Mouse (Mus musculus) heart, embryonic 14.5 days (tissue): ENCODE measurements around the gene Cox11. TPM values are rescaled to one million over a fixed set of nuclear protein-coding genes. Genes with fewer than 3 reads are reported as not detected.
A peak's percentile ranks its signal among the peaks of the same experiment; 100 is the strongest.

Experiments used
- ATAC-seq: fragments of 200-750 bp; cut with Nextera tagmentation; 2 replicates; pipeline ENCODE4 v1.8.0; 2017; ENCODE audit warnings: low read depth, moderate TSS enrichment; ENCODE audit not compliant: insufficient number of reproducible peaks, insufficient read depth, low FRiP score
- H3K27ac ChIP-seq, 2 experiments: fragments of 200-500 bp in 1 of 2; fragments of 300-500 bp in 1 of 2; sonication (generic) in 1 of 2; replicated peaks in 1 of 2; 2 replicates each; pipeline ENCODE4 v1.5.1; 2012 to 2014; ENCODE audit warnings: low read depth in 2 of 2, low read length in 2 of 2, control low read depth in 1 of 2, mild to moderate bottlenecking in 1 of 2, mixed read lengths in 1 of 2; ENCODE audit not compliant: control insufficient read depth in 1 of 2, insufficient read depth in 1 of 2
- H3K27me3 ChIP-seq: fragments of 300-500 bp; sonication (generic); 2 replicates; pipeline ENCODE4 v1.6.1; 2014; ENCODE audit warnings: mild to moderate bottlenecking, low read length, control low read depth; ENCODE audit not compliant: control insufficient read depth, insufficient read depth
- H3K36me3 ChIP-seq: fragments of 300-500 bp; sonication (generic); 2 replicates; pipeline ENCODE4 v1.6.1; 2014; ENCODE audit warnings: mild to moderate bottlenecking, control low read depth, low read length, mixed read lengths; ENCODE audit not compliant: control insufficient read depth, insufficient read depth
- H3K4me1 ChIP-seq, 2 experiments: fragments of 200-500 bp in 1 of 2; fragments of 300-500 bp in 1 of 2; sonication (generic) in 1 of 2; 2 replicates each; pipeline ENCODE4 v1.6.1; 2012 to 2014; ENCODE audit warnings: low read length in 2 of 2, control low read depth in 1 of 2, mixed read lengths in 1 of 2; ENCODE audit not compliant: control insufficient read depth in 2 of 2, insufficient read depth in 2 of 2
- H3K4me2 ChIP-seq: fragments of 300-500 bp; sonication (generic); 2 replicates; pipeline ENCODE4 v1.6.1; 2014; ENCODE audit warnings: mild to moderate bottlenecking, low read length
- H3K4me3 ChIP-seq, 2 experiments: fragments of 200-500 bp in 1 of 2; fragments of 300-500 bp in 1 of 2; sonication (generic) in 1 of 2; 2 replicates each; pipeline ENCODE4 v1.5.1; 2012 to 2014; ENCODE audit warnings: low read length in 2 of 2, mild to moderate bottlenecking in 2 of 2, control low read depth in 1 of 2, low read depth in 1 of 2, moderate library complexity in 1 of 2; ENCODE audit not compliant: control insufficient read depth in 1 of 2, insufficient read depth in 1 of 2
- H3K9ac ChIP-seq: fragments of 300-500 bp; sonication (generic); 2 replicates; pipeline ENCODE4 v1.6.1; 2014; ENCODE audit warnings: mild to moderate bottlenecking, low read length
- H3K9me3 ChIP-seq: fragments of 300-500 bp; sonication (generic); 2 replicates; pipeline ENCODE4 v1.6.1; 2016; ENCODE audit warnings: low read length, control low read depth; ENCODE audit not compliant: control insufficient read depth
- WGBS: fragments of 180-500 bp; shearing (Covaris S2); extraction: QIAGEN DNeasy Blood & Tissue Kit; methylation state at CpG from one replicate; pipeline ENCODE4 v1.1.7; 2014; 5-methylcytosine and 5-hydroxymethylcytosine counted together
- polyA plus RNA-seq: library from polyadenylated mRNA; unstranded; fragments of >200 nt; fragmentation: Nextera tagmentation; extraction: Ambion mirVana; gene quantifications from 2 replicates; pipeline ENCODE4 v1.2.1, GENCODE M21; 2014

Cox11 gene
- polyA plus RNA-seq, 1 experiment from 2014 or later, result 30.8 TPM

DNA sequence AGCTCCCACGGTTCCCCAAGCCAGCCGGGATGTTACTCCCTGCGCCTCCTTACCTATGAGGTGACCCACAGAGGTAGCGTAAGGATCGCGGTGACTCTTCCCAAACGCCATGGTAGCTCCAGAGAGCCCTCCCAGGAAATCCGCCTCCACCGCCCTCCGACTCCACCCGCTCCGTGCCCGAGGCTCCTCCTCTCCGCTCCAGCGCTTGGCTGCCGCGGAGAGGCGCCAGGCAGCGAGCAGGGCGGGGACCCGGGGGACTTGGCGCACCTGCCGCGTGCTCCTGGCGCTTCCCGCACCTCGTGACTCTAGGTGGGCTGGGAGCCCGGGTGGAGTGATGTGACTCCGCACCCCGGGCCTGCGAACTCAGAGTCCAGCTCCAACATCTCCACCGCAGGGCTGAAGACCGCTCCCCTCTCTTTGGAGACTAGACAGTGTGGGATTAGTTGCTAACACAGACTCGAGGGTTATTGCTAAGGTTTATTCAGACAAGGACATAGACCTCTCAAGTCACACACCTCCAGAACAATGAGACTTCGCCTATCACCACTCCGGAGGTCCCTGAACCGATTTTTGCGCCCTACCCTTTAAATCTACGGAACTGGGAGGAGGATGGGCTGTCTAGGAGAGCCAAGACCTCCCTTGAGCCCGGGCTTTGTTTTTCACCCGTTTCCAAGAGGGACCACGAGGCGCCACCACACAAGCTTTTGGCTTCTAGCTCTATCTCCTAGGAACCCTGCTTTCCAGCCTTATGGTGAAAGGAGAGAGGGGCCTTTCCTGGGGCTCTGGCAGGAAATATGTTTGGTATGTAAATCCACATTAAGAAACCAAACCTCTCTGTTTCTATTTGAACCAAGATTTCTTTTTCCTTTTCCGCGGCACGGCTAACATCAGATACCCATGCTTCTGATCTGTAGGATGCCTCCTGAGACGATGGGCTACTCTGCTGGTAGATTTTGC lies 49.8 kb downstream of the Cox11 start, which contains the start of gene Tom1l1:
Tom1l1 (minus strand) TSS at position 907 of the 957 bp plus-strand sequence.
- peak; percentile 91 for ATAC-seq
- Histone ChIP-seq H3K9me3 (no peaks in the 10 kb centered on the region), H3K4me1 (peaks cover 7 to 12% of the 10 kb centered on the region in 2 experiments; a peak in 3 of 4 replicates), H3K9ac (peak within 1 kb of the TSS; percentile 86), H3K4me2 (peak within 1 kb of the TSS; percentile 91), H3K27me3 (no peaks in the 10 kb centered on the region), H3K4me3 (peak within 1 kb of the TSS; percentile 76 to 81), H3K27ac (0 out of 4 replicates have a peak within 1 kb of the TSS, but pooled peaks of 1 of the 2 experiments have one; percentile 19), H3K36me3 (peaks cover 20% of the 10 kb centered on the region)
- WGBS, result 8% methylated on average over 47 of the region's 47 CpGs

DNA sequence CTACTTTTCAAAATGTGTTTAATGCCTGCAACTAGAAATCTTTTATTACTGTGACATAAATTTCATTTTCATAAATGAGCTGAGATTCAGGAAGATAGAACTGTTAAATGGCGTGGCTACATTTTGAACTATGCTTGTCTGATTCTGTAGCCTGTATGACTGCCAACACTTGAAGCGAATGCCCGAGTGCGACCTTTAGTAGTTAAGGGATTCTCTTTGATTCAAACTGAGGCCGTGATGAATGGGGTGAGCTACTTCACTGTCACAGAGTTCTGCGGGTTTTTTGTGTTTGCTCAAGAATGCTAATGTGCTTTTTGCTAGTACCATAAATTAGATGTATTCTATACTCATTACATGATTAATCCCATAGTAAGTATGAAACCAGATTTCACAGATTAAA lies 52.4 kb downstream of the Cox11 start:
- no peak overlapping the region for H3K4me3 ChIP-seq
- H3K9me3 ChIP-seq, result no peaks in the 10 kb centered on the region
- no peak overlapping the region for H3K9ac ChIP-seq
- no peak overlapping the region for H3K4me2 ChIP-seq
- WGBS, result 75% methylated on average over 6 of the region's 6 CpGs
- H3K27ac ChIP-seq, result no peak overlapping the region
- H3K4me1 ChIP-seq, result peaks cover 7 to 8% of the 10 kb centered on the region in 2 experiments; a peak in 3 of 4 replicates
- H3K27me3 ChIP-seq, result no peaks in the 10 kb centered on the region
- H3K36me3 ChIP-seq, result no peaks in the 10 kb centered on the region
- no peak for ATAC-seq

DNA sequence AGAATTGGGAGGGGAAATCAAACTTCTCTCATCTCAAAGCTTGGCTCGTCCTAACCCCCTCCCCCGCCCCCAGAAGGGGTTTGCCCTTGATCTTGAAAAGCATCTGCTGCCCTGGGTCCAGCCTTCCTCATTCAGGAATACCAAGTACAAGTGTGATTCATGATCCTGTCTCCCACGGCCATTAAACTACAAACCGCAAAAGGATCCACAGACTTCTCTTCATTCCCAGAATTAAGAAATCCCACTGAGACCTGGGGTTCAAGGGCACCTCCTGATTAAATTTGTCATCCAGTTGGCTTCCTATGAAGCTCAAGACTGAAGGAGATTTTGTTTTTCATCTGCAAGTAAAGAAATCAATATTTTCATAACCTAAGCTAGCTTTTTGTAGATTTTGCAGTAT lies 56.2 kb downstream of the Cox11 start:
- no peaks in the 10 kb centered on the region for H3K36me3 ChIP-seq
- 0 out of 4 replicates have a peak, but pooled peaks cover 2 to 3% of the 10 kb centered on the region in 2 experiments for H3K4me1 ChIP-seq
- 77% methylated on average over 4 of the region's 4 CpGs for WGBS
- no peak overlapping the region for H3K9ac ChIP-seq
- no peak overlapping the region for H3K4me3 ChIP-seq
- no peak overlapping the region for H3K27ac ChIP-seq
- no peak overlapping the region for H3K4me2 ChIP-seq
- H3K27me3 ChIP-seq, result no peaks in the 10 kb centered on the region
- ATAC-seq, result no peak
- H3K9me3 ChIP-seq, result no peaks in the 10 kb centered on the region

Other genes starting within 250 kb of the Cox11 start
- gene Hlf, start 247.3 kb upstream of the Cox11 start, polyA plus RNA-seq, result 4.3 TPM in 2 replicates
- 13.2 and 13.4 TPM in 2 replicates for gene Stxbp4, start 89 bp upstream of the Cox11 start, polyA plus RNA-seq
- 36.9 and 42.9 TPM in 2 replicates for gene Tom1l1, start 50.2 kb downstream of the Cox11 start, polyA plus RNA-seq